Mouse (Mus musculus) right cerebral cortex, adult 18-20 months (tissue): ENCODE results near the gene Tead1.

ENCODE experiments used
- DNase-seq: peaks from one replicate; pipeline ENCODE4 v3.0.0; 2022; ENCODE audit warnings: mixed read lengths

Tead1 gene

GRCm38 (mm10) chr7:112784278-112784677 is 105.2 kb downstream of the Tead1 start:
- no peak for DNase-seq

- DNase-seq: no peak
These were observed 106.2 kb downstream of the Tead1 start for GRCm38 (mm10) chr7:112785271-112785670.

- no peak for DNase-seq
These were observed 107.6 kb downstream of the Tead1 start for GRCm38 (mm10) chr7:112786556-112787225.

GRCm38 (mm10) chr7:112787281-112787680 is 108.2 kb downstream of the Tead1 start:
- no peak for DNase-seq

GRCm38 (mm10) chr7:112788321-112788751 is 109.2 kb downstream of the Tead1 start:
- DNase-seq: no peak

- DNase-seq: no peak
These were observed 110.6 kb downstream of the Tead1 start for GRCm38 (mm10) chr7:112789693-112790092.

- no peak for DNase-seq
These were observed 111.2 kb downstream of the Tead1 start for GRCm38 (mm10) chr7:112790334-112790733.

GRCm38 (mm10) chr7:112792679-112793078 is 113.6 kb downstream of the Tead1 start:
- DNase-seq: peak; percentile 35

- DNase-seq: no peak
These were observed 114.8 kb downstream of the Tead1 start for GRCm38 (mm10) chr7:112793903-112794302.

GRCm38 (mm10) chr7:112794481-112794880 is 115.4 kb downstream of the Tead1 start:
- no peak for DNase-seq

- DNase-seq: no peak
These were observed 118.6 kb downstream of the Tead1 start for GRCm38 (mm10) chr7:112797526-112798321.

GRCm38 (mm10) chr7:112801706-112802105 is 122.6 kb downstream of the Tead1 start:
- DNase-seq: no peak

- no peak for DNase-seq
These were observed 127.7 kb downstream of the Tead1 start for GRCm38 (mm10) chr7:112806718-112807400.

- no peak for DNase-seq
These were observed 128.3 kb downstream of the Tead1 start for GRCm38 (mm10) chr7:112807401-112807751.

- DNase-seq: no peak
These were observed 131.6 kb downstream of the Tead1 start for GRCm38 (mm10) chr7:112810752-112811151.

GRCm38 (mm10) chr7:112812037-112812775 is 133.1 kb downstream of the Tead1 start:
- no peak for DNase-seq

GRCm38 (mm10) chr7:112813163-112813562 is 134.0 kb downstream of the Tead1 start:
- DNase-seq: no peak

GRCm38 (mm10) chr7:112813731-112814306 is 134.7 kb downstream of the Tead1 start:
- DNase-seq: no peak

GRCm38 (mm10) chr7:112816016-112816415 is 136.9 kb downstream of the Tead1 start:
- no peak for DNase-seq

- no peak for DNase-seq
These were observed 140.7 kb downstream of the Tead1 start for GRCm38 (mm10) chr7:112819833-112820232.

GRCm38 (mm10) chr7:112822879-112823278 is 143.8 kb downstream of the Tead1 start:
- peak; percentile 23 for DNase-seq

GRCm38 (mm10) chr7:112823621-112824020 is 144.5 kb downstream of the Tead1 start:
- DNase-seq: peak; percentile 40
